Mouse (Mus musculus): ENCODE results near the gene Pik3r4.

GRCm38 (mm10) chr9:105731976-105732375, 89.2 kb downstream of the Pik3r4 start:
- no peak for TF ChIP-seq GATA1 (IDR thresholded peaks at IDR 0.05; ENCODE audit: low read length)
- no peak for TF ChIP-seq TAL1 (IDR thresholded peaks at IDR 0.05; ENCODE audit: low read length)

All from erythroblast, embryonic 14.5 days (primary cell).